Mouse (Mus musculus): ENCODE results near the gene Akr1b3. TPM values are rescaled to one million over a fixed set of nuclear protein-coding genes. Genes with fewer than 3 reads are reported as not detected.

Akr1b3 gene
- polyA plus RNA-seq (2014; fragmentation: Illumina TruSeq; extraction: RNeasy Lipid Tissue Mini Kit (QIAGEN cat#74804); ENCODE audit: low read depth, low replicate concordance), result 209 TPM

GRCm38 (mm10) chr6:34316854-34317771 lies at the start of gene Akr1b3:
Akr1b3 (minus strand) TSS chr6:34317478.

GRCm38 (mm10) chr6:34353658-34354353 lies 36.5 kb upstream of the Akr1b3 start, which contains the start of gene Akr1b8:
Akr1b8 (plus strand) TSS chr6:34354119.

Other genes starting within 250 kb of the Akr1b3 start
- 56.2 TPM for gene Slc35b4, start 140.4 kb downstream of the Akr1b3 start, polyA plus RNA-seq (2014; fragmentation: Illumina TruSeq; extraction: RNeasy Lipid Tissue Mini Kit (QIAGEN cat#74804); ENCODE audit: low read depth, low replicate concordance)
- 0.69 TPM for gene Akr1b8, start 36.6 kb upstream of the Akr1b3 start, polyA plus RNA-seq (2014; fragmentation: Illumina TruSeq; extraction: RNeasy Lipid Tissue Mini Kit (QIAGEN cat#74804); ENCODE audit: low read depth, low replicate concordance)
- 27.7 TPM for gene Akr1b10, start 66.7 kb upstream of the Akr1b3 start, polyA plus RNA-seq (2014; fragmentation: Illumina TruSeq; extraction: RNeasy Lipid Tissue Mini Kit (QIAGEN cat#74804); ENCODE audit: low read depth, low replicate concordance)
- gene Akr1b7, start 94.9 kb upstream of the Akr1b3 start, polyA plus RNA-seq (2014; fragmentation: Illumina TruSeq; extraction: RNeasy Lipid Tissue Mini Kit (QIAGEN cat#74804); ENCODE audit: low read depth, low replicate concordance), result 3.7 TPM
- gene Bpgm, start 158.7 kb upstream of the Akr1b3 start, polyA plus RNA-seq (2014; fragmentation: Illumina TruSeq; extraction: RNeasy Lipid Tissue Mini Kit (QIAGEN cat#74804); ENCODE audit: low read depth, low replicate concordance), result 36.3 TPM